Comparison of ENCODE assay signal across 9 mouse cellular contexts in genomic region chr7:123017627-123018026, GRCm38 (mm10). TPM values are rescaled to one million over a fixed set of nuclear protein-coding genes. Genes with fewer than 3 reads are reported as not detected.
DNase-seq lines count a peak whose midpoint lies in the region; ATAC-seq and TF ChIP-seq lines count a peak whose summit lies in the region.
"Had no signal": no experiment of that assay in that cellular context is flagged by ENCODE, and none has a peak within 500 bp of the region (broad histone marks: within the 10 kb centered on the region; RNA-seq: fewer than 3 reads in every experiment).

No protein-coding gene starts in this region.

- no peak overlapping the region for H3K9ac ChIP-seq in heart, postnatal 0 days (replicated peaks; ENCODE audit: low read depth, low read length)
- no peak overlapping the region for H3K9ac ChIP-seq in heart, embryonic 12.5 days
- no peak overlapping the region for H3K9ac ChIP-seq in midbrain, postnatal 0 days (replicated peaks; ENCODE audit: low read length, poor library complexity, severe bottlenecking)
- H3K9ac ChIP-seq: embryonic facial prominence, embryonic 12.5 days had no signal

- no peak overlapping the region for H3K27ac ChIP-seq in heart, postnatal 0 days (ENCODE audit: low read depth)
- no peak overlapping the region for H3K27ac ChIP-seq in heart, embryonic 12.5 days (ENCODE audit: poor library complexity, severe bottlenecking)
- no peak overlapping the region for H3K27ac ChIP-seq in midbrain, postnatal 0 days (ENCODE audit: low read depth, low read length)
- H3K27ac ChIP-seq: embryonic facial prominence, embryonic 12.5 days had no signal

- TF ChIP-seq EP300 in heart, postnatal 0 days (IDR thresholded peaks at IDR 0.05; ENCODE audit: low read depth), result no peak

- DNase-seq in heart, postnatal 0 days (ENCODE audit: low spot score), result no peak
- peak; percentile 74 for DNase-seq in testis, postnatal 10 days (ENCODE audit: low spot score)
- DNase-seq in testis, postnatal 14 days (ENCODE audit: low spot score), result no peak
- peak; percentile 25 for DNase-seq in c-Kit-positive CD71-positive TER-119-positive erythroid progenitor cells, embryonic 14.5 days (ENCODE audit: low spot score)
- peak; percentile 14 for DNase-seq in midbrain, postnatal 0 days (ENCODE audit: low spot score)
- no peak for DNase-seq in layer of hippocampus, adult 8-10 months (ENCODE audit: low spot score in 2 of 2)
- DNase-seq in gastrocnemius, adult 18-20 months (ENCODE audit: low spot score), result no peak

- H3K9me3 ChIP-seq in heart, postnatal 0 days (replicated peaks; ENCODE audit: control insufficient read depth, low read length), result no peaks in the 10 kb centered on the region
- no peaks in the 10 kb centered on the region for H3K9me3 ChIP-seq in heart, embryonic 12.5 days (replicated peaks)
- H3K9me3 ChIP-seq in midbrain, postnatal 0 days (ENCODE audit: low read length), result no peaks in the 10 kb centered on the region
- H3K9me3 ChIP-seq: embryonic facial prominence, embryonic 12.5 days had no signal

- H3K4me2 ChIP-seq in heart, postnatal 0 days (ENCODE audit: low read depth, low read length), result no peak overlapping the region
- no peak overlapping the region for H3K4me2 ChIP-seq in heart, embryonic 12.5 days
- no peak overlapping the region for H3K4me2 ChIP-seq in midbrain, postnatal 0 days (ENCODE audit: low read depth, low read length, poor library complexity, severe bottlenecking)
- H3K4me2 ChIP-seq: embryonic facial prominence, embryonic 12.5 days had no signal

- H3K4me1 ChIP-seq in heart, postnatal 0 days (ENCODE audit: control insufficient read depth, insufficient read depth), result no peaks in the 10 kb centered on the region
- H3K4me1 ChIP-seq in heart, embryonic 12.5 days (replicated peaks), result no peaks in the 10 kb centered on the region
- H3K4me1 ChIP-seq in midbrain, postnatal 0 days (ENCODE audit: insufficient read depth, low read length), result no peaks in the 10 kb centered on the region
- H3K4me1 ChIP-seq: embryonic facial prominence, embryonic 12.5 days had no signal

- TF ChIP-seq CTCF in heart, postnatal 0 days (IDR thresholded peaks at IDR 0.05; ENCODE audit: low read depth), result peak; percentile 72
- TF ChIP-seq CTCF in midbrain, postnatal 0 days (IDR thresholded peaks at IDR 0.05), result peak; percentile 80

- no peaks in the 10 kb centered on the region for H3K27me3 ChIP-seq in heart, postnatal 0 days (ENCODE audit: control insufficient read depth, insufficient read depth, low read length)
- 0 out of 2 replicates have a peak, but pooled peaks cover 9% of the 10 kb centered on the region for H3K27me3 ChIP-seq in heart, embryonic 12.5 days (replicated peaks)
- no peaks in the 10 kb centered on the region for H3K27me3 ChIP-seq in midbrain, postnatal 0 days (ENCODE audit: insufficient read depth, low read length)
- H3K27me3 ChIP-seq: embryonic facial prominence, embryonic 12.5 days had no signal

- no peak for ATAC-seq in heart, postnatal 0 days (ENCODE audit: insufficient read depth, low read depth)
- ATAC-seq in heart, embryonic 12.5 days (ENCODE audit: insufficient number of reproducible peaks, low FRiP score), result no peak
- ATAC-seq in midbrain, postnatal 0 days (ENCODE audit: low FRiP score), result no peak

- no peaks in the 10 kb centered on the region for H3K36me3 ChIP-seq in heart, postnatal 0 days (replicated peaks; ENCODE audit: control insufficient read depth, insufficient read depth, low read length)
- no peaks in the 10 kb centered on the region for H3K36me3 ChIP-seq in heart, embryonic 12.5 days
- no peaks in the 10 kb centered on the region for H3K36me3 ChIP-seq in midbrain, postnatal 0 days (ENCODE audit: insufficient read depth, low read length)
- H3K36me3 ChIP-seq: embryonic facial prominence, embryonic 12.5 days had no signal

- no peak overlapping the region for H3K4me3 ChIP-seq in heart, postnatal 0 days (ENCODE audit: low read depth, low read length)
- no peak overlapping the region for H3K4me3 ChIP-seq in heart, embryonic 12.5 days
- H3K4me3 ChIP-seq in midbrain, postnatal 0 days (ENCODE audit: low read depth, low read length), result no peak overlapping the region
- H3K4me3 ChIP-seq: embryonic facial prominence, embryonic 12.5 days had no signal

- 27% methylated on average over 3 of the region's 3 CpGs for WGBS in heart, postnatal 0 days
- 25% methylated on average over 3 of the region's 3 CpGs for WGBS in heart, embryonic 12.5 days
- 31% methylated on average over 3 of the region's 3 CpGs for WGBS in midbrain, postnatal 0 days

RNA-seq across cellular contexts. Expression of gene Rbbp6, which starts 52.1 kb away (rescaled TPM):
- total RNA-seq in heart, postnatal 0 days (2014; rRNA removed; ENCODE audit: low replicate concordance), result 14.5 and 14.9 TPM in 2 replicates
- 12.5 and 13.2 TPM in 2 replicates for polyA plus RNA-seq in heart, postnatal 0 days (2015; fragmentation: Nextera tagmentation; extraction: Ambion mirVana)
- polyA plus RNA-seq in heart, embryonic 12.5 days (2016; fragmentation: Nextera tagmentation; extraction: Ambion mirVana), result 23.5 and 24.3 TPM in 2 replicates
- total RNA-seq in midbrain, postnatal 0 days (2014; rRNA removed), result 33.7 and 42.9 TPM in 2 replicates
- 17.3 and 22.9 TPM in 2 replicates for polyA plus RNA-seq in midbrain, postnatal 0 days (2015; fragmentation: Nextera tagmentation; extraction: Ambion mirVana)
- 10 to 100 TPM; 63.1 to 71.0 (median 67.6) TPM for total RNA-seq in layer of hippocampus, adult 8-10 months (2022)
- 10 to 100 TPM; 23.4 to 24.5 TPM for total RNA-seq in gastrocnemius, adult 18-20 months (2021)

Comparison
In these comparisons a context has a peak if more than half of its experiments do, and no peak if none do; other contexts are left out.
1. DNase-seq: peak in testis, postnatal 10 days (single experiment), c-Kit-positive CD71-positive TER-119-positive erythroid progenitor cells, embryonic 14.5 days (single experiment) and midbrain, postnatal 0 days (single experiment); none in heart, postnatal 0 days (single experiment), testis, postnatal 14 days (single experiment), layer of hippocampus, adult 8-10 months (0 of 2) and gastrocnemius, adult 18-20 months (single experiment).